Mouse (Mus musculus): ENCODE results near the gene Inafm1. TPM values are rescaled to one million over a fixed set of nuclear protein-coding genes. Genes with fewer than 3 reads are reported as not detected.
"Not testable (repeated sequence)": the region's sequence is repeated elsewhere in the genome, so short reads cannot be mapped to it uniquely, and the experiment has no call there.

The Inafm1 gene
- total and polyA plus RNA-seq, 2 experiments from 2014 or later = 7.7 to 10.7 TPM

DNA sequence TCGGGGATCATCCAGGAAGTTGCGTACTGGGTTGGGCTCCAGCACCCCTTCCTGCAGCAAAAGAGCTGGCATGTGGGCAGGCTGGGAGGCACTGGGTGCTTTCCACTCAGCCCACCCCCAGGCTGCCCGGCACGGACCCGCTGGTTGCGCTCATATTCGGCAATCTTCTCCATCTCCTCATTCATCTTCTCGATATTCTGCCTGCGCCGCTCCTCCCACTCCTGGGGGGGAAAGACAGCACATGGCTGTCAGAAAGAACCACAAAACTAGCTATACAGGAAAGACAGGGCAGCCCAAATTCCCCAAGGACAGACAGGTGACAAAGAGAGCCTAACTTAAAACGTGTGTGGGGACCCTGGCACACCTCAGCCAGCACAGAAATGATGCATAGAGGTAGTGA, 7.3 kb upstream of the Inafm1 start:
- no peak for ATAC-seq (ENCODE audit: insufficient read depth, low read depth)
- peaks cover 83% of the 10 kb centered on the region for H3K36me3 ChIP-seq (replicated peaks; ENCODE audit: control insufficient read depth, insufficient read depth, low read length)
- H3K27ac ChIP-seq (ENCODE audit: low read depth) = no peak overlapping the region
- H3K4me3 ChIP-seq (ENCODE audit: low read depth, low read length) = no peak overlapping the region
- DNase-seq (ENCODE audit: low spot score) = no peak
- no peak for TF ChIP-seq CTCF (IDR thresholded peaks at IDR 0.05; ENCODE audit: low read depth)
- no peak for TF ChIP-seq EP300 (IDR thresholded peaks at IDR 0.05; ENCODE audit: low read depth)
- 90% methylated on average over 11 of the region's 11 CpGs for WGBS
- H3K4me1 ChIP-seq (ENCODE audit: control insufficient read depth, insufficient read depth) = no peaks in the 10 kb centered on the region; the same call in 1 of the 2 replicates
- no peaks in the 10 kb centered on the region for H3K9me3 ChIP-seq (replicated peaks; ENCODE audit: control insufficient read depth, low read length)
- no peak overlapping the region for H3K9ac ChIP-seq (replicated peaks; ENCODE audit: low read depth, low read length)
- no peak overlapping the region for H3K4me2 ChIP-seq (ENCODE audit: low read depth, low read length)
- no peaks in the 10 kb centered on the region for H3K27me3 ChIP-seq (ENCODE audit: control insufficient read depth, insufficient read depth, low read length)

DNA sequence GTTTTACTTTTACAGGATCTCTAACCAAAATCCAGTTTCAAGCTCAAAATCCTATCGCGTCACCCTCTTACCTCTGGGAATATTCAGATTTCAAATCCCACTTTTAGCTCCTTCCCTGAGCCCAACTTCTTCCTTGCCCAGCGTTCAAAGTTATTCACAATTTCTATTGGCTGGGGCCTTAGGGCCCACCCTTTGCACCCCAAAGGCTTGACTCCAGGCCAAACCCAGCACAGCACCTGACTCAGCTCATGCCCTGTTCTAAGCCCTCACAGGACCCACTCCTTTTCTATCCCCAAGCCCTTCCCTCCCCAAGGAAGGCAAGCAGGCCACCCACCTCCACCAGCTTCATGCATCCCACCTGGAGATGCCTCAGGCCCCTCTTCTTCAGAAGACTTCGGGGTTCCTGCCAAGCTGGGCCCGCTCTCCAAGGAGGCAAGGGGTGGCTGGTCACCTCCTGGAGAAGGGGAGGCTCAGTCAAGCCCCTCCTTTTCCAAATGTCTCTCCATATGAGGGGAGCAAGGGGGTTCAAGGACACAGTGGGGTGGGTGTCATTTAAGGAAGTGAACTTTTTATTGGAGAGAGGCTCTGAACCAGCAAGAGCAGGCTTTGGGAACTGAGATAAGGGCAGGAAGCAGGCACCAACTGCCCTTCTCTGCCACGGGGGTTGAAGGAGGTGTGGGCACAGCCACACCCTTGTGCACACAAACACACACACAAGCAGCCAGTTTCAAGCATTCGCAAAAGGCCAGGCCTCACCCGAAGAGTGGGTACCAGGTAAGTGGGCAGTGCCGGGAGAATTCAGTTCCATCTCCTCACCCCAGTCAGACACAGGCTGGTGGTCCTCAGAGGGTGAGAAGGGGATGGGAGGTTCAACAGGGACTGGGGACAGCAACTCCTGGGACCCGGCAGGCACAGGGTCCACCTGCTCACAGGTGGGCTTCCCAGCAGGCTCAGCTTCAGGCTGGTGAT, 1.8 kb upstream of the Inafm1 start:
- DNase-seq (ENCODE audit: low spot score) (no peak), ATAC-seq (ENCODE audit: insufficient read depth, low read depth) (no peak)
- Histone ChIP-seq H3K4me3 (ENCODE audit: low read depth, low read length) (no peak overlapping the region), H3K27me3 (ENCODE audit: control insufficient read depth, insufficient read depth, low read length) (no peaks in the 10 kb centered on the region), H3K27ac (ENCODE audit: low read depth) (no peak overlapping the region), H3K4me2 (ENCODE audit: low read depth, low read length) (no peak overlapping the region), H3K36me3 (replicated peaks; ENCODE audit: control insufficient read depth, insufficient read depth, low read length) (peaks cover 45% of the 10 kb centered on the region), H3K9me3 (replicated peaks; ENCODE audit: control insufficient read depth, low read length) (no peaks in the 10 kb centered on the region), H3K4me1 (ENCODE audit: control insufficient read depth, insufficient read depth) (0 out of 2 replicates have a peak, but pooled peaks cover 4% of the 10 kb centered on the region), H3K9ac (replicated peaks; ENCODE audit: low read depth, low read length) (no peak overlapping the region)
- 86% methylated on average over 10 of the region's 10 CpGs for WGBS
- TF ChIP-seq EP300 (IDR thresholded peaks at IDR 0.05; ENCODE audit: low read depth) = no peak
- TF ChIP-seq CTCF (IDR thresholded peaks at IDR 0.05; ENCODE audit: low read depth) = no peak

DNA sequence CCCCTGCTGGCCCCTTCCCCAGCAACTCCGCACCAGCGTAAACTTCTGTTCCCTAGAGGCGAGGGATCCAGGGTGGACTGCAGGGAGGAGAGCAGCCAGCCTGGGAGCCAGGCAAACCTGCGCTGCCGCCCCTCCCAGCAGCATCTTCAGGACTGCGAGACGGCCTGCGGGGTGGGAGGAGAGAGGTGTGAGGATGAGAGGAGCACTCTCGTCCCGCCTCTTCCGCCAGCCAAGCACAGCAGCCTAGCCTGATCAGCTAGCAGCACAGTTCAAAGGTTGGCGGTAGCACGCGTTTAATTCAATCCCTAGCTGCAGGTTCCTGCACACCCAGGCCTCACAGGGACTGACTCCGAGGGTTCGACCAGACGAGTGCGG, 336 bp upstream of the Inafm1 start:
- Histone ChIP-seq H3K36me3 (replicated peaks; ENCODE audit: control insufficient read depth, insufficient read depth, low read length) (peaks cover 32% of the 10 kb centered on the region), H3K4me3 (ENCODE audit: low read depth, low read length) (peak overlapping the region; percentile 57), H3K27ac (ENCODE audit: low read depth) (peak overlapping the region; percentile 54), H3K9ac (replicated peaks; ENCODE audit: low read depth, low read length) (peak overlapping the region; percentile 46), H3K4me2 (ENCODE audit: low read depth, low read length) (peak overlapping the region; percentile 93), H3K27me3 (ENCODE audit: control insufficient read depth, insufficient read depth, low read length) (no peaks in the 10 kb centered on the region), H3K9me3 (replicated peaks; ENCODE audit: control insufficient read depth, low read length) (no peaks in the 10 kb centered on the region), H3K4me1 (ENCODE audit: control insufficient read depth, insufficient read depth) (0 out of 2 replicates have a peak, but pooled peaks cover 4% of the 10 kb centered on the region)
- 6% methylated on average over 18 of the region's 18 CpGs for WGBS
- ATAC-seq (ENCODE audit: insufficient read depth, low read depth) (peak; percentile 30), DNase-seq (ENCODE audit: low spot score) (peak; percentile 57)
- no peak for TF ChIP-seq EP300 (IDR thresholded peaks at IDR 0.05; ENCODE audit: low read depth)
- no peak for TF ChIP-seq CTCF (IDR thresholded peaks at IDR 0.05; ENCODE audit: low read depth)

DNA sequence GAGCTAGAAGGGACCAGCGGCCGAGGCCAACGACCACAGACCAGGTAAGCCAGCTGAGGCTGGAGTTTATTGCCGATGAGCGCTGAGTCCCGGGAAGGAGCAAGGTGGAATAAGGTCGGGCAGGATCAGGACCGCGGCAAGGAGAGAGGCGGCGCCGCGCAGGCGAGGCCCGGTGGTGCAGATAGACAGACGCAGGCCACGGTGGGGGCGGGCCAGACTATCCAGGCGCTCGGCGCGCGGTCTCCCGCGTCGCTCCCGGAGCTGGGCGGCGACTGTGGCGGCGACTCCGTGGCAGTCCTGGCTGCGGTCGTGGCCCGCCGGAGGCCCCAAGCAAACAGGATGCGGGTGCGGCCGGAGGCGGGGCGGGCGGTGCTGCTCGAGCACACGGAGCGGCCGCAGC, 736 bp downstream of the Inafm1 start:
- WGBS = under 1% methylated on average over 42 of the region's 46 CpGs
- DNase-seq (ENCODE audit: low spot score) = peak; percentile 42
- 0 out of 2 replicates have a peak, but pooled peaks have one; percentile 10 for TF ChIP-seq CTCF (IDR thresholded peaks at IDR 0.05; ENCODE audit: low read depth)
- TF ChIP-seq EP300 (IDR thresholded peaks at IDR 0.05; ENCODE audit: low read depth) = no peak
- Histone ChIP-seq H3K27ac (ENCODE audit: low read depth) (peak overlapping the region; percentile 74), H3K27me3 (ENCODE audit: control insufficient read depth, insufficient read depth, low read length) (no peaks in the 10 kb centered on the region), H3K4me2 (ENCODE audit: low read depth, low read length) (peak overlapping the region; percentile 93), H3K4me3 (ENCODE audit: low read depth, low read length) (peak overlapping the region; percentile 57), H3K9me3 (replicated peaks; ENCODE audit: control insufficient read depth, low read length) (no peaks in the 10 kb centered on the region), H3K4me1 (ENCODE audit: control insufficient read depth, insufficient read depth) (0 out of 2 replicates have a peak, but pooled peaks cover 4% of the 10 kb centered on the region), H3K9ac (replicated peaks; ENCODE audit: low read depth, low read length) (peak overlapping the region; percentile 46), H3K36me3 (replicated peaks; ENCODE audit: control insufficient read depth, insufficient read depth, low read length) (peaks cover 21% of the 10 kb centered on the region)
- ATAC-seq (ENCODE audit: insufficient read depth, low read depth) = peak; percentile 81

DNA sequence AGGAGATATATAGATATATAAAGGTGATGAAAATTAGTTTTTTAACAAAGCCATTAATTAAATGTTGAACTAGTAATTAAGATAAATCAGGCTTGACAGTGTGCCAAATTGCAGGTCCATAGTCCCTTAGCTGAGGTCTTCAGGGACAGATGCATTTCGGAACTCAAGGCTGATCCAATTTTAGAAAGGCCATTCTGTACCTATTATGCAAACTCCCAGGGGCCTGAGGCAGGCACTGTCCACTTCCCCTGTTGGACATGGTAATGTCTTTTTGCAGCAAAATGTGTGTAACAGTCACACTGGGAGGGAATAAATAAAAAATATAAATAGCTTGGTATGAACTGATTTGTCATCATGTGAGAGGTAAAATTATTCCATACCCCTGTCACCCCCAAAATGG, 2.3 kb downstream of the Inafm1 start:
- Histone ChIP-seq H3K4me1 (ENCODE audit: control insufficient read depth, insufficient read depth) (0 out of 2 replicates have a peak, but pooled peaks cover 4% of the 10 kb centered on the region), H3K27ac (ENCODE audit: low read depth) (no peak overlapping the region), H3K4me2 (ENCODE audit: low read depth, low read length) (no peak overlapping the region), H3K4me3 (ENCODE audit: low read depth, low read length) (no peak overlapping the region), H3K27me3 (ENCODE audit: control insufficient read depth, insufficient read depth, low read length) (no peaks in the 10 kb centered on the region), H3K9me3 (replicated peaks; ENCODE audit: control insufficient read depth, low read length) (no peaks in the 10 kb centered on the region), H3K36me3 (replicated peaks; ENCODE audit: control insufficient read depth, insufficient read depth, low read length) (peaks cover 7% of the 10 kb centered on the region), H3K9ac (replicated peaks; ENCODE audit: low read depth, low read length) (no peak overlapping the region)
- DNase-seq (ENCODE audit: low spot score) (no peak), ATAC-seq (ENCODE audit: insufficient read depth, low read depth) (no peak)
- 33% methylated on average over 1 of the region's 1 CpGs for WGBS
- TF ChIP-seq CTCF (IDR thresholded peaks at IDR 0.05; ENCODE audit: low read depth) (no peak), EP300 (IDR thresholded peaks at IDR 0.05; ENCODE audit: low read depth) (no peak)

DNA sequence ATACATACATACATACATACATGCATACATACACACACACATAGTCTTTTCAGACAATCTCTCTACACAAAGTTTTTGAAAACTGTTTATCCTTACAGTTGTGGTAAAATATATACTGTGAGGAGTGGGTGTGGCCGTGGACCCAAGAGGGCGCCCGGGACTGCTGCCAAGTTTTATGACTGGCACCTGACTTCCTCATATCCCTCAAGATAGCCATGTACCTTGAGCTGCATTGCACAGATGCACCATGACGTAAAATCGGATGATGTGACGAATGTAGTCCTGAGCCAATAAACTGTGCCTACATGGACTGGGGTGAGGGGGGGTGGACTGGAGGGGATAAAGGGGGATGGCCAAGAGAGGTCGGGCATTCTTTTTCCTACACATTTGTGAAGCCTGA, 6.8 kb downstream of the Inafm1 start:
- 69% methylated on average over 7 of the region's 7 CpGs for WGBS
- not testable (repeated sequence) for H3K4me2 ChIP-seq (ENCODE audit: low read depth, low read length); H3K4me3 ChIP-seq (ENCODE audit: low read depth, low read length); DNase-seq (ENCODE audit: low spot score); H3K36me3 ChIP-seq (replicated peaks; ENCODE audit: control insufficient read depth, insufficient read depth, low read length); H3K9ac ChIP-seq (replicated peaks; ENCODE audit: low read depth, low read length); H3K9me3 ChIP-seq (replicated peaks; ENCODE audit: control insufficient read depth, low read length); H3K27ac ChIP-seq (ENCODE audit: low read depth); H3K4me1 ChIP-seq (ENCODE audit: control insufficient read depth, insufficient read depth); ATAC-seq (ENCODE audit: insufficient read depth, low read depth); H3K27me3 ChIP-seq (ENCODE audit: control insufficient read depth, insufficient read depth, low read length)
